Mouse (Mus musculus) neural tube, embryonic 11.5 days (tissue): ENCODE results near the gene Pard6a. TPM values are rescaled to one million over a fixed set of nuclear protein-coding genes. Genes with fewer than 3 reads are reported as not detected.

Source experiments
- ATAC-seq: fragments of 200-750 bp; cut with Nextera tagmentation; 2 replicates; pipeline ENCODE4 v1.8.0; 2017; ENCODE audit warnings: moderate number of reproducible peaks, mild to moderate bottlenecking, moderate TSS enrichment, moderate library complexity; ENCODE audit not compliant: insufficient read depth, low FRiP score, low TSS enrichment
- DNase-seq: peaks from one replicate; pipeline ENCODE4 v3.0.0-alpha.2; 2015; ENCODE audit warnings: low spot score
- H3K27ac ChIP-seq: fragments of 300-500 bp; sonication (generic); 2 replicates; pipeline ENCODE4 v1.5.1; 2014; ENCODE audit warnings: low read depth, mild to moderate bottlenecking, low read length
- H3K27me3 ChIP-seq: fragments of 300-500 bp; sonication (generic); 2 replicates; pipeline ENCODE4 v1.6.1; 2014; ENCODE audit warnings: mild to moderate bottlenecking, low read length, mixed read lengths; ENCODE audit not compliant: control insufficient read depth, insufficient read depth
- H3K36me3 ChIP-seq: fragments of 300-500 bp; sonication (generic); 2 replicates; pipeline ENCODE4 v1.6.1; 2014; ENCODE audit warnings: mild to moderate bottlenecking, low read length, moderate library complexity, mixed read lengths; ENCODE audit not compliant: control insufficient read depth, insufficient read depth
- H3K4me1 ChIP-seq: fragments of 300-500 bp; sonication (generic); 2 replicates; pipeline ENCODE4 v1.6.1; 2014; ENCODE audit warnings: low read length, mixed read lengths; ENCODE audit not compliant: control insufficient read depth, insufficient read depth
- H3K4me2 ChIP-seq: fragments of 300-500 bp; sonication (generic); 2 replicates; pipeline ENCODE4 v1.6.1; 2014; ENCODE audit warnings: low read depth, mild to moderate bottlenecking, moderate library complexity
- H3K4me3 ChIP-seq: fragments of 300-500 bp; sonication (generic); 2 replicates; pipeline ENCODE4 v1.5.1; 2014; ENCODE audit warnings: low read depth, low read length
- H3K9ac ChIP-seq: fragments of 300-500 bp; sonication (generic); 2 replicates; pipeline ENCODE4 v1.6.1; 2014; ENCODE audit warnings: mild to moderate bottlenecking, low read length
- H3K9me3 ChIP-seq: fragments of 300-500 bp; sonication (generic); 2 replicates; pipeline ENCODE4 v1.6.1; 2016; ENCODE audit warnings: low read length; ENCODE audit not compliant: control insufficient read depth
- WGBS: fragments of 180-500 bp; shearing (Covaris S2); extraction: QIAGEN DNeasy Blood & Tissue Kit; methylation state at CpG from one replicate; pipeline ENCODE4 v1.1.7; 2014; 5-methylcytosine and 5-hydroxymethylcytosine counted together
- polyA plus RNA-seq: library from polyadenylated mRNA; unstranded; fragments of >200 nt; fragmentation: Nextera tagmentation; extraction: Ambion mirVana; gene quantifications from 2 replicates; pipeline ENCODE4 v1.2.1, GENCODE M21; 2014

The Pard6a gene
- polyA plus RNA-seq, 1 experiment from 2014 or later: 23.1 TPM

DNA sequence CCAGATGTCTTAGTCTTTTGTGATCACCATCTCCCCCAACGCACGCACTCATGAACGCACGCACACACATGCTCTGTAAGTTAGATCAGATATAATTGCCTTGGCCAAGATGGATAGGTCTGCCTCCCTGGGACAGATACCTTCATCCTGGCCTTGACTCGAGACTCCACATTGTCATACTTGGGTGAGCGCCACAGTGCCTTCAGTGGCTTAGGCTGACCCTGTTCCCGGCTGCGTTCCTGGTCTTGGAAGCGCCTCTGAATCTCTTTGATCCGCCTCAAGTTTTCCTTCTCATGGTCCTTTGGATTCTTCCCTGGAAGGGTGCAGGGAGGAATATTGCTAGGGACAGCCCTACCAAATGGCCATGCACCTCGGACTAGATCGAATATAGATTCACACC is 5.5 kb downstream of the Pard6a start:
- 80% methylated on average over 12 of the region's 12 CpGs for WGBS
- no peak for DNase-seq
- H3K9me3 ChIP-seq: no peaks in the 10 kb centered on the region
- H3K9ac ChIP-seq: no peak overlapping the region
- no peaks in the 10 kb centered on the region for H3K27me3 ChIP-seq
- H3K27ac ChIP-seq: no peak overlapping the region
- H3K36me3 ChIP-seq: peaks cover 8% of the 10 kb centered on the region
- H3K4me2 ChIP-seq: peak overlapping the region; percentile 88
- H3K4me3 ChIP-seq: no peak overlapping the region; the same call in 1 of the 2 replicates
- ATAC-seq: no peak
- peaks cover 17% of the 10 kb centered on the region for H3K4me1 ChIP-seq

DNA sequence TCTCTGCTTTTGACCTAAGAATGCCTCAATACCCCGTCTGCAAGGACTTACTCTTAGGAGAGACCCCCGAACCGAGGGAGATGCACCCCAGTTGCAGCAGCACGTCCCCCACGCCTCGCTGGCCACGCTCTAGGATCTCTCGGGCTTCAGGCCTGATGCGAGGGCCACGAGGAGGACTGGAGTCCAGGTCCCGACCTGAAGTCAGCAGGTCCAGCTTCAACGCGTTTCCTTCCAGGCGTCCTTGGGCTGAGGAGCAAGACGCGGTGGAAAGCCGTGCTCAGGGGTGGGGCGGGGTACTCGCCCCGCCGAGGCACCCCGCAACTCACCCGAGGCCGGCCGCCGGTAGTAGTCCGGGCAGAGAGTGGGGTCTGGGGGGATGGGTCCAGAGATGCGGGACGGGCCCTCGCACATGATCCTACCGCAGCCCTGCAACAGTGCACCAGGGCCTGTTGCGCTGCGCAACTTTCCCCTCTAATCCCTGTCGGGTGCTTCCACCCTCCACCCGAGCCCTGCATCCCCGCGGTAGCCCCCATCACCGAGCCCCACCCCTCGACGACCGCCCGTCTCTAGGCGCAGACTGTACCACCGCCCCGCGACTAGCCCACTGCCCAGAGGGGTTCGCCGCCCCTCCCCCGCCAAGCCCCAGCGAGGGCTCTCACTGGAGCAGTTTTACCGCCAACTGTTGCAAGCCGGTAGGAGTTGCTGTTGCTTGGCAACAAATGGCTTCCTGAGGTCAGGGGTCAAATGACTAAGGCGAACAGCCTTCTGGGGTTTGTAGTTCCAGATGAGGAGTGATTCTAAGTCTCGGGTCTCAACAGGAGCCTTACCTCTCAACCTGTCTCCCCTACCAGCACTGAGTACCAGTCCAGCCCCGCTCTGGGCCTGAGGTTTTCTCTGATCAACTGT is 6.8 kb downstream of the Pard6a start, which contains the start of the genes 4933405L10Rik and Enkd1:
4933405L10Rik (plus strand) TSS at position 158 of the 906 bp plus-strand sequence.
Enkd1 (minus strand) TSS at position 713 of the 906 bp plus-strand sequence.
- WGBS: under 1% methylated on average over 55 of the region's 55 CpGs
- H3K27ac ChIP-seq: 0 out of 2 replicates have a peak within 1 kb of the TSS, but pooled peaks have one; percentile 17

DNA sequence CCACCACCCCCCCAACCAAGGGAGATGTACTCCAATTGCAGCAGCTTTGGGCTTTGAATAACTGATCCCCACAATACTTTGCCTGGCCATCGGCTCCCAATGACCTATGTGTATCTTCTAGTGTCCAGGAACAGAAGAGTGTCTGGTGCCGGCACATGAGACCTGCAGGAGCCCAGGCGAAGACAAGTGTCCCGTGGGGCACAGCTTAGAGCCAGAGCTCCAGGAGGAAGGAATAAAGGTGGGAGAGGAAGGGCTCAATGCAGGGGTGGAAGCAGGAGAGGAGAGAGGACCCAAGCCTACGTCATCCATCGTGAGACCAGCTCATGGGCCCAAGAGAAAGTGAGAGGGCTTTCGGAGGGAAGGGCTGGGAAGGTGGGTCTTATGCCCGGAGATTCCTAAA is 7.7 kb downstream of the Pard6a start:
- ATAC-seq: no peak
- Histone ChIP-seq H3K4me3 (no peak overlapping the region), H3K9ac (no peak overlapping the region), H3K9me3 (no peaks in the 10 kb centered on the region), H3K27ac (no peak overlapping the region), H3K36me3 (peaks cover 4% of the 10 kb centered on the region), H3K27me3 (no peaks in the 10 kb centered on the region), H3K4me1 (peaks cover 9% of the 10 kb centered on the region), H3K4me2 (no peak overlapping the region)
- WGBS: over 99% methylated on average over 8 of the region's 8 CpGs
- DNase-seq: no peak

More for the DNA sequence above, 6.8 kb downstream of the Pard6a start, which contains the start of the genes 4933405L10Rik and Enkd1:
- Histone ChIP-seq H3K36me3 (peaks cover 8% of the 10 kb centered on the region), H3K4me3 (peak within 1 kb of the TSS; percentile 70), H3K4me1 (peaks cover 9% of the 10 kb centered on the region), H3K9ac (peak within 1 kb of the TSS; percentile 77), H3K9me3 (no peaks in the 10 kb centered on the region), H3K27me3 (no peaks in the 10 kb centered on the region), H3K4me2 (peak within 1 kb of the TSS; percentile 88)
- ATAC-seq (peak; percentile 76), DNase-seq (peak; percentile 92)

DNA sequence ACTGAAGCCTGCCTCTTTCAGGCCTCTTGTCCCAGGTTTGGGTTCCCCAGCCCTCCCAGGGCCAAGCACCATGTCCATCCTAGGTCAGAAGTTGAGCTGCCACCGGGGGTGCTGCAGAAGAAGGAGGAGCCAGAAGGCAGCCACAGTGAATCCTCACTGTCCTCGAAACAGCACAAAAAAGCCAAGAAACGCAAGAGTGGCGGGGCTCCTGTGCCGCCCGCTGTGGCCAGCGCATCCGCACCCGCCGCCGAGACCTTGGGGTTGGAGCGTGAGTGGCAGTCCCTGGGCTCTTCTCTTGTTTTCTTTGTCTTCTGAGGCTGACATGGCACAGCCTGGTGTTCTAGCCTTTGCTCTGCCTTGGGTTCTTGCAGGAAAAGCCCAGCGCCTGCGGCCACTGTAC is 8.4 kb downstream of the Pard6a start:
- ATAC-seq (no peak), DNase-seq (no peak)
- H3K36me3 ChIP-seq: no peaks in the 10 kb centered on the region; the same call in 1 of the 2 replicates
- no peak overlapping the region for H3K4me3 ChIP-seq
- H3K27ac ChIP-seq: no peak overlapping the region
- no peaks in the 10 kb centered on the region for H3K9me3 ChIP-seq
- H3K4me1 ChIP-seq: peaks cover 9% of the 10 kb centered on the region
- H3K4me2 ChIP-seq: no peak overlapping the region
- 78% methylated on average over 14 of the region's 14 CpGs for WGBS
- no peaks in the 10 kb centered on the region for H3K27me3 ChIP-seq
- H3K9ac ChIP-seq: 0 out of 2 replicates have a peak overlapping the region, but pooled peaks have one; percentile 14

DNA sequence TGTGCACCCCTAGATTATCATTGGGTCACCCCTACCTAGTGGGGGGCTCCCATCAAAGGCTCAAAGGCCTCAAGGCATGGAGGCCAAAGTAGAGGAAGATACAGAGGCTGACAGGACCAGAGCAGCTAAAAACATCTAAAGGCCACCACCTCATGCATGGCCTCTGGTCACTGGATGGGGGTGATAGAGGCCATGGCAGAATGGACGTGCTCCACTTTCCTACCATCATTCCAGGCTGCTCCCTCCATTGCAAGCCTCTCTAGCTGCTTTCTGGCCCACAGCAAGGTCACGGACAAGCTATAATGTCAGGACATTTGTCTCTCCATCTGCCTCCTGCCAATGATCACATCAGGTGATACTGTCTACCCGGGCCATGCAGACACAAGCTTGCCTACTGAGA is 11.3 kb downstream of the Pard6a start:
- Histone ChIP-seq H3K9ac (no peak overlapping the region), H3K4me2 (no peak overlapping the region), H3K27ac (no peak overlapping the region), H3K27me3 (no peaks in the 10 kb centered on the region), H3K4me1 (no peaks in the 10 kb centered on the region; the same call in 1 of the 2 replicates), H3K9me3 (no peaks in the 10 kb centered on the region), H3K4me3 (no peak overlapping the region), H3K36me3 (peaks cover 5% of the 10 kb centered on the region)
- WGBS: 92% methylated on average over 3 of the region's 3 CpGs
- DNase-seq (no peak), ATAC-seq (no peak)

DNA sequence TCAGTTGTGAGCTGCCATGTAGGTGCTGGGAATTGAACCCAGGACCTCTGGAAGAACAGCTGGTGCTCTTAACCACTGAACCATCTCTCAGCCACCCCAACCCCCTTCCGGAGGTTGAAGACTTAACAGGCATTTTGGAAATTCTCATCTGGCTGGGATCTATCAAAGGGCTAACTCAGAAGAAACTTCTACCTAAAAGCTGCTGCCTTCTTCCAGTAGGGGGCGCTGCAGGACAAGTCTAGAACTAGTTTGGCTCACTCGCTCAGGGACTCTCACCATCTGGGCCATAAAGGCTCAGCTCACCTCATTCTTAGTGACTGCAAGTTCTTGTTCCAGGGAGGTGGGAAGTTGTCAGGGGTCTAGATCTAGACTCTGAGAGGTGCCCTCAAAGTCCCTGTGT is 13.2 kb downstream of the Pard6a start:
- WGBS: 12% methylated on average over 3 of the region's 3 CpGs
- Histone ChIP-seq H3K4me1 (no peaks in the 10 kb centered on the region), H3K27ac (no peak overlapping the region), H3K9ac (no peak overlapping the region), H3K4me3 (no peak overlapping the region), H3K4me2 (no peak overlapping the region), H3K27me3 (no peaks in the 10 kb centered on the region), H3K36me3 (peaks cover 5% of the 10 kb centered on the region), H3K9me3 (no peaks in the 10 kb centered on the region)
- ATAC-seq (peak; percentile 29; the same call in 1 of the 2 replicates), DNase-seq (peak; percentile 87)

DNA sequence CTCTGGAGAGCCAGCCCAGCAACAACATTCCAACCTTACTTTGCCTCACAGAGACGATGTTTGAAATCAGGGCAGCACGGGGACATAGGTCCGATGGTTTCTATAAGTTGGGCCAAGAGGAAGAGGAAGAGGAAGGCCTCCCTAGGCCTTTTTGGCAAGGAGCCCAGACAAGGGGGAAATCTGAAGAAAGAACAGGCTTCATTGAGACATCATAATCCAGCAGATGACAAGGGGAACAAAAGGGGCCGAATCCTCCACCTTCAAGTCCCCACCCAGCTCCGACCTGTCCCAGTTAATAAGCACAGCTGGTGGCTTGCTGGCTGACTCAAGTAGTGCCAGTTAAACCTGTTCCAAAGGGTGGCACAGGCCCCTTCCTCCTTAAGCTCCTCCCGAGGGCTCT is 14.1 kb downstream of the Pard6a start:
- Histone ChIP-seq H3K9ac (no peak overlapping the region), H3K27ac (no peak overlapping the region), H3K36me3 (peaks cover 5% of the 10 kb centered on the region), H3K4me2 (no peak overlapping the region), H3K4me1 (no peaks in the 10 kb centered on the region), H3K27me3 (no peaks in the 10 kb centered on the region), H3K4me3 (no peak overlapping the region), H3K9me3 (no peaks in the 10 kb centered on the region)
- WGBS: 89% methylated on average over 6 of the region's 6 CpGs
- ATAC-seq (no peak), DNase-seq (no peak)

DNA sequence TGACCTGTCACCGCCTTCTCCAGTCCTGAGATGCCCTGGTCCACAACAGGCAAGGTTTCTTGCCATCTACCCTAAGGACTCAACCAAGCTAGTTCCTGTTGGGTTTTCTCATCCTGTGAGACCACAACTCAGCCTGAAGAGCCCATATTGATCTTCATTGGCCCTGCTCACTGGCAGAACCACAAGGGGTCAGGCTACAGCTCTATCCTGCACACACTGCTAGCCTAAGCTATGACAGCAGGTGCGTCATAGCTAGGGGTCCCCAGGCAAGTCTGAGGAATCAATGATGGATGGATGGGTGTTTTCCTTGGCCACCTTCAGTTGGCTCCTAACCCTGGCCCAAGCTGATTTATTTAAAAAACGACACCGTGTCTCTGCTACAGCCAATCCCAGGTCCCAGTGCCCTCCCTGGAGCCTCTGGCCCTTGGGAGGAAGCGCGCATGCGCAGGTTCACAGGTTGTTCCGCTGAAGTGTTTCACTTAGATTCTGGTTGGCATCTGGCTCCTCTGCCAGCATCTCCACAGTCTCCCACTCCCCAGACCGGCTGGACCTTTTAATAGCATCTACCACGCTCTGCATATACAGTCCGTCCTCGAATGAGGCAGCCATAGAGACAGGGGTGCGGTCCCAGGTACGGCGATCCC is 15.5 kb downstream of the Pard6a start:
- Histone ChIP-seq H3K4me1 (no peaks in the 10 kb centered on the region), H3K9ac (no peak overlapping the region), H3K4me3 (no peak overlapping the region), H3K27ac (no peak overlapping the region), H3K36me3 (peaks cover 5% of the 10 kb centered on the region), H3K27me3 (no peaks in the 10 kb centered on the region), H3K4me2 (no peak overlapping the region), H3K9me3 (no peaks in the 10 kb centered on the region)
- 95% methylated on average over 15 of the region's 15 CpGs for WGBS
- ATAC-seq: no peak
- DNase-seq: no peak
